Mouse (Mus musculus): ENCODE results near the gene Cdkl3.

Cdkl3 gene

DNA sequence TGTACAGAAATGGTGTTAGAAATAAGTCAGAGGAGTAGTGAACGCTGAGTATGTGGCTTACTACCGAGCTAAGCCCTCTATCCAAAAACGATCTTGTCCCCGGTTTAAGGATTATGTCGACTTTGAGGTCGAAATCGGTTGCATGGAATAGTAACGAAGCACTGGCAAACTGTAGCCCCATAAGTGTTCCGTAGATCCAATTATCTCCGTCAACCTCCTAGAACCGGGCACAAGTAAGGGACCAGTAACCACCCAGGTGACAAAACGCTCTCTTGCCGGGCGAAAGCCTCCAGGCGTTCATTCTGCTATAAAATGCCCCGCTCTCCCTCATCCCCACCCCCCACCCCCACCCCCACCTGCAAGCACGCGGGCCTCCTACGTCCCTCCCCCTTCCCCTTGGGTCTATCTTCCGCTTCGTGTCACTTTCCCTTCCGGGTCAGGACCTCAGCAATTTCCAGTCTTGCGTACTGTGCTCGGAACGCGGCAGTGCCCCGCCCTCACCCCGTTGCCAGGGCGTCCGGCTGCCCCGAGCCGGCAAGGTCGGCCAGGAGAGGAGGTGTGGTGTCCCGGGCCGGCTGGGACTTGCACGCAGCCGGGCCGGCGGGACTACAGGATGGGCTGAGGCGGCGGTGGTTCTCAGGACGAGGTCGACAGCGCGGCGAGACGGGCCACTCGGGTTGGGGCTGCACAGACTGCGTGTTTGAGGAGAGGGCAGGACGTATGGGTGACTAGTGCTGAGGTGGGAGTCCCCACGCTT is at the start of gene Cdkl3:
Gene Cdkl3, plus strand, starts transcription at position 450 of the 757 bp plus-strand sequence.
- DNase-seq (ENCODE audit: low spot score in 2 of 2): peak; percentile 89 to 96

DNA sequence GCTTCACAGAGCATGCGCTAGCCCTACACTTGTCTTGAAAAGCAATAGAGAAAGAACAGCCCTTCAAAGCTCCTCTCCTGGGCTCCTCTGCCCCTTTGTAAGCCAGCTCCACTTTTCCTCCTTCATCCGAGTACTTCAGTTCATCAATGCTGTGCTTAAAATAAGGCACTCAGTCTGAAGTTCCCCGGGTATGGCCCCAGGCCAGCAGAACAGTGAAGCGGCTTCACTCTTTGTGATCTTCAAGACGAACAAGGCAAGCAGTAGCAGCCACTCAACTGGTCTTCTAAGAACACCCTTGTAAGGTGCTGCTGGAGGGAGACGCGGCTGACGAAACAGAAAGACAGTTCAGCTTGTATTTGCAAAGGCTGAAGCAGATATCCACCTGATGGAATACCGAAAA is 47.9 kb upstream of the Cdkl3 start:
- no peak for DNase-seq (ENCODE audit: low spot score in 2 of 2)

DNA sequence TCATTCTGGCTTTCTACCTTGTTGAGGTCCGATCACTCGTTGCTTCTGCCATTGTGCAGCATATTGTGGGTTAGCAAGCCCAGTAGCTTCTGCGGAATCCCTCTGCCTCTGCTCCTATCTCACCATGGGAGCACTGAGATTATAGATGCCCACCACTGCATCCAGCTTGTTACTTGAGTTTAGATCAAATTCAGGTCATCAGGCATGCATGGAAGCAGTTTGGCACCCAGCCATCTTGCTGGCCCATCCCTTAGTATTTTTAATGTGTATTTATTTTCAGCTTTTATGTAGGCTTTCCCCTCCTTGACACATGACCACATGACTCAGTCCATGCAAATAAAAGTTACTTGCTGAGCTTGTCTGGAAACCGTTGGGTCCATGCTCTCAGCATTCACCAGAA is 46.3 kb upstream of the Cdkl3 start:
- peak; percentile 18 to 33 for DNase-seq (ENCODE audit: low spot score in 2 of 2)

DNA sequence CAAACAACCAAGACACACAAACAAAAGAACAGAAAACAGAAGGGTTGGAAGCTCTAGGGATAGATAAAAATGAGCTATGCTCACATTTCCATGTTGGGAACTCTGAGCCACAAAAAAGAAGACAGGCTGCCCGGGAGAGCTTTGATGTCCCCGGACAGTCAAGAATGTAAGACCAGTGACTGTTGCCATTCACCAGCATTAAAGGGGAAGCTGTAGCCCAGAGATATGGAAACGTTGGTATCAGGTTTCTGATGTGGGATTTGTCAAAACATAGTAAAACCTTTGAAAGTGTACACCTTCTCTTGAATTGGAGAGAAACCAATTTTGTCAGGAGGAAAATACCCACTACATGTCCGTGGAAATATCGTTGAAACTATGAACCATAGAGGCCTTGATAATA is 44.5 kb upstream of the Cdkl3 start:
- no peak for DNase-seq (ENCODE audit: low spot score in 2 of 2)

DNA sequence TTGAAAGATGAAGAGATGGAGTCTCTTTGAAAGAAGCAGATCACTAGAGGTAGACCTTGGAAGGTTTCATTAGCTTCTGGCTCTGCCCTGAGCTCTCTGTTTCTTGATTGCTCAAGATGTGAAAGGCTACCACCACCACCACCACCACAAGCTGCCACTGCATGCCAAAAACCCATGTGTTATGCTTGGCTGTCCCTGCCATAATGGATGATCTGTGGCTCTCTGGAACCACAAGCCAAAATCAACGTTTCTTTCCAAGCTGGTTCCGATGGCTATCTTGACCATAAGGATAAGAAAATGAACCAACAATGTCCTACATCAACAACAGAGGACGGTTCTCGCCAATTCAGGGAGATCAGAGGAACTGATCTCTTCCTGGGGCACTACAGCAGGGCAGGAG is 44.0 kb upstream of the Cdkl3 start:
- no peak for DNase-seq (ENCODE audit: low spot score in 2 of 2)

DNA sequence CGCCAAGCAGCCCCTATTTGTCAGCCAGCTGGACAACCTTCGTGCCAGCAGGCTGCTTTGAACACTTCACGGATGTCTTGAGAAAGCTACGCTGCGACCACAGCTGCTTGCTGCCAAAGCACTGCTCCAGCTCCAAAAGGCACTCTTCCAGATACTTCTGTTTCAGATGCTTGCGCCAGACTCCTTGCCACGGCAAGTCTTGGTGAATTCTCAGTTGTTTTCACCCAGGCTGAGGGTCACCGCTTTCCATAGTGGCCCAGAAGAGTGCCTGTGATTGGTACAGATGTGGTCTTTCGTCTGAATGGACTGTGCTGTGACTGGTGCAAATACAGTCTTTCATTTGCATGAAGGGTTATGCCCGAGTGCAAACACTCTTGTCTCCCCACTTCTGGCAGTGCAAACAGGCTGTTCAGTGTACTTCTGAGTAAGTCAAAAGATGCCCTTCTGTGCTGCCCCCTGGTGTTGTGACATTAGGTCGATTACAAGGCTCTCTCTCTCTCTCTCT is 43.0 kb upstream of the Cdkl3 start:
- DNase-seq (ENCODE audit: low spot score in 2 of 2): peak in 1 of 2 experiments; percentile 40

DNA sequence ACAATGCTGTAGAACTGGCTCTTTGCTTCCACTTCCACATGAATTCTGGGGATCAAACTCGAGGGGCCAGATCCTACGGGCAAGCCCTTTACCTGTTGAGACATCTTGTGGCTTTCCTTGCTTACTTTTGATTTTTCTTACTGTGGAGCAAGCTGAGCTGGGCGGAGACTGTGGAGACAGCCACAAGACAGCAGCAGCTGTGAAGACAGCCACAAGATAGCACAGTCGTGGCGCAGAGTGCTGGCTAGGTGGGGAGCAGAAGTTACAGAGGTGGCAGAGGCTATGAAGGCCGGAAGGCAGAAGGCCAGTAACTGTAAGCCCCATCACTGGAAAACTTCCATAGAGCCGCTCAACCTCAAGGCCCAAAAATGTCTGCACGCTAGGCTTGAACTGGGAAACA is 42.3 kb upstream of the Cdkl3 start:
- no peak for DNase-seq (ENCODE audit: low spot score in 2 of 2)

DNA sequence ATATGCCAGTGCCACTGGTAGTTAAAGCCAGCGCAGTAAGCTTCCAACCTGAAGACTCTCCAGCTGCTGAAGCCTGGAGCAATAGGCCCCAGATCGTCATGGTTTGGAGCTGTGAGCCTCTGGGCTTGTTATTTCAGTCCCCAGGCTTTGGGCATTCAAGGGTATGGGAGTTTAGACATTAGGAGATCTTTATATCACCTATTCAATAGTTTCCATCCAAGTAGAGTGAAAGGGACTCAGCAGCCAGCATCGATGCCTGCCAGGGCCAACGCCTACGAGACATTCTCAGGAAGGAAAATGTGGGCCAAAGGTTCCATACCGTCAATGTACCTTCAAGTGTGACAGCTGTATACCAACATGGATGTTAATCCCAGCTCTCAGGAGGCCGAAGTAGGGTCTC is 41.7 kb upstream of the Cdkl3 start:
- no peak for DNase-seq (ENCODE audit: low spot score in 2 of 2)

DNA sequence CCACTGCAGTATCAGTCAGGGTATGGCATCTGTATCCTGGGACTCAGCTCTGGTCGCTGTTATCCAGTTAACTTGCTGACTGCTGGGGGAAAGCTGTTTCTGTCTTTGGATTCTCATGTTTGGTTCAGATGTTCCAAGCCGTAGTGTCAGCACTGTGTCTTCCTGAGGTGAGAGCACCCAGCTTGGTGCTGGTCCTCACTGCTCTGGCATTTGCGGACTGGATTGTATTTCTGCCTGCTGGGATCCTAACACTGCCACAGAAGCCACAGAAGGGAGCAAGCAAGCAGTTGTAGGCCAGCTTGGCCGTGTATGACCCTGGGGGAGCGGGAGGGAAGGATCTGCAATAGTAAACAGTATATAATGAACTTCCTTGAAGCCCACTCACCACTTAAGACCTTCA is 37.4 kb upstream of the Cdkl3 start:
- no peak for DNase-seq (ENCODE audit: low spot score in 2 of 2)

DNA sequence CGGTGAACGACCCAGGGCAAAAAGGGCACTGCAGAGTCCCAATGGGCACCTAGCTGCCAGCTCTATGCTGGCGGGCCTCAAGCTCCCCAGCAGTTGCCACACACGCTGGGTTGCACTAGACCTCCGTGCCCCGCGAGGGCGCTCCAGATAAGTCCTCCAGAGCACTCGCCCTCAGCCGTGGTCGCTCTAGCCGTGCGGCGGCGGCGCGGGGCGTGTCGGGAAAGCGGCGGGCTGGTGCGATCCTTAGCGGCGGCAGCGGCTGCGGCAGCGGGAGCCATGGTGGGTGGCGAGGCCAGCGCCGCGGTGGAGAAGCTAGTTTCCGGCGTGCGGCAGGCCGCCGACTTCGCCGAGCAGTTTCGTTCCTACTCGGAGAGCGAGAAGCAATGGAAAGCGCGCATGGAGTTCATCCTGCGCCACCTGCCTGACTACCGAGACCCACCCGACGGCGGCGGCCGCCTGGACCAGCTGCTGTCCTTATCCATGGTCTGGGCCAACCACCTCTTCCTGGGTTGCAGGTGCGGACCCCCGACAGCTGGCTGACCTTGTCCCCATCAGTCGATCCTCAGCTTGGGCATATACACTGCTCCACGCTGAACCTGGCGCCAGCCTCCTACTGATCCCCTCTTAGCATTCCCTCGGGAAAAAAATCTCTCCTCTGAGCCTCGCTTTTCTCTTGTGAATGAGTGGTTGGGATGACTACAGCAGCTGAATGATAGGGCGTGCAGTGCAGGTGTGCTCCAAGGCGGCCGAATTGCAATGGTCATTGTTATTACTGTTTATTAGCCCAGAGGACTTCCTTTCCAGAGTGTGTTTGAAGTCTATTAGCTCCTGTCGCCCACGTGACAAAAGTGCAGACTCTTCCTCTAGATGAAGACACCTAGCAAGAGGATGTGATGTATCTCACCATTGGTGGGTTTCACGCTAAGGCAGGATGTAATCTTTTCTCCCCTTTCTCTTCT is 36.3 kb upstream of the Cdkl3 start, which contains the start of gene Cdkn2aipnl:
Gene Cdkn2aipnl, plus strand, starts transcription at position 219 of the 959 bp plus-strand sequence.
- DNase-seq (ENCODE audit: low spot score in 2 of 2): peak; percentile 94 to 96

DNA sequence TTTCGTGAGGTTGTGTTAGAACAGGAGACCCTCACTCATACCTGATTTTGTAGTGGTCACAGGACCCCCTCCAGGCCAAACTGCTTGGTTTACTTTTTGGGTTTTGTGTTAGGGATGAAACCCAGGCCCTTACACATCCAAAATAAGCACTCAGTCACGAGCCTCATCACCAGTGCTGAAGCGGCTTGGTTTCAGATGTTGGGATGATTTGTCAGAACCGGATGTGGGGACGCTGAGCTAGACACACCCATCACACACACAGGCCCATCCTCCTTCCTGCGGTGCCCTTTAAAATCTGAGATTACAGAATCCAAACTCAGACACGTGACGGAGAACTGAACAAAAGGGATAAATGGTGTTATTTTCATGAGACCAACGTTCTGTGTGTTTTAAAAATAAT is 35.1 kb upstream of the Cdkl3 start:
- no peak for DNase-seq (ENCODE audit: low spot score in 2 of 2)

DNA sequence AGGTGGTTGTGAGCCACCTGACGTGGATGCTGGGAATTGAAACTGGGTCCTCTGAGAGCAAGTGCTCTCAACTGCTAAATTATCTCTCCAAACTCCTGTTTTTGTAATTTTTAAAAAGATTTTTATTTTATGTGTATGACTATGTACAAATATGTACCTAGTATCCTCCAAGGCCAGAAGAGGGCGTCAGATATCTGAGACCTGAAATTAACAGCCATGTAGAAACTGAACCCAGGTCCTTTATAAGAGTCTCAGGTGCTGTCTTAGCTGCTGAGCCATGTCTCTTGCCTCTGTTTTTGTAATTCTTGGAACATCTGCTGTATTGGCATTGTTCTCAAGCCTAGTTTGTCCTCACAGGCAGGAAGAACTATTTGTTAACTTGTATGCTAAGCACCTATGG is 34.5 kb upstream of the Cdkl3 start:
- DNase-seq (ENCODE audit: low spot score in 2 of 2): no peak

DNA sequence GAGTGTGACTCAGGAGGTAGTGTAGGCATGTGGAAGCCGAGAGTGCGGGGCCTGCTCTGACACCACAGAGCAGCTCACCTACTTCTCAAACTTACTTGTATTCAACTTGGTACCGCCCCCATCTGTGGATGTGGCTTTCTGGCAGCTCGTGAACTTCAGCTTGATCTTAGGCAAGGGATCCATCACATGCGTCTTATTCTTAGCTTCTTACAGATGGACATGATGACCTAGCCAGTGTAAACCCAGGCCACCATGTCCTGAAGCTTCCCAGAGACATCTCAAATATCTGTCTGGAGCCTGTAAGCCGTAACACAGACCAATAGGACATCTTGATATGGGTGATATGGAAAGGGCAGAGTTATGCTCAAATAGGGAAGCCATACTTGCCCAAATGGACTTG is 32.4 kb upstream of the Cdkl3 start:
- no peak for DNase-seq (ENCODE audit: low spot score in 2 of 2)

DNA sequence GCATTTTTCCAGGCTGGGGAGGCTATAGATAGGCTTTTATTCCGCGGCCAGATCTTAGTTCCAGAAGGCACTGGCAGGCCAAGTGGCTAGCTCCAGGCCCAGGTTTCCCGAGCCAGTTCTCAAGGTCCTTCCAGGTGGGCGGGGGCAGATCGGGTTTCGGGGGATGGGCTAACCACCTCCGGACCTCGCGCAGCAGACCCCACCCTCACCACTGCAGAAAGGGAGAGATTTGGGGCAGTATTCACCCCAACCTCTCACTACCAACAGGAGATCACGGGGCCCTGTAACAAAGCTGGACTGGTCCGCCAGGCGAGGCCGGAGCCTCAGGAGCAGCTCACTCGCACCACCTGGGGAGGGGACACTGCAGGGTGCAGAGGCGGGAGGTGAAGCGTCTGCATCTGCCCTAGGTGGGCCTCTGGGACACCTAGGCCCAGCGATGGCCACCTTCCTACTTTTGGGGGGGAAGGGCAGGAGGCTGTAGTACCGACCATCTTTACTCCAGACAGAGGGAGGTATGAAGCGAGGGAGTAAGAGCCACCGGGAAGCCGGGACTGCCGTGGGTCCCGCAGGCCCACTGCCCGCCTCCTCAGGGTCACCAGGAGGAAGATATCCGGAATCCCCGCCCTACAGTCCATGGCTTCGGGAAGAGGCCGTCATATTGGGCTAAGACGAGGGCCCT is 4.3 kb upstream of the Cdkl3 start:
- DNase-seq (ENCODE audit: low spot score in 2 of 2): peak; percentile 48 to 67

DNA sequence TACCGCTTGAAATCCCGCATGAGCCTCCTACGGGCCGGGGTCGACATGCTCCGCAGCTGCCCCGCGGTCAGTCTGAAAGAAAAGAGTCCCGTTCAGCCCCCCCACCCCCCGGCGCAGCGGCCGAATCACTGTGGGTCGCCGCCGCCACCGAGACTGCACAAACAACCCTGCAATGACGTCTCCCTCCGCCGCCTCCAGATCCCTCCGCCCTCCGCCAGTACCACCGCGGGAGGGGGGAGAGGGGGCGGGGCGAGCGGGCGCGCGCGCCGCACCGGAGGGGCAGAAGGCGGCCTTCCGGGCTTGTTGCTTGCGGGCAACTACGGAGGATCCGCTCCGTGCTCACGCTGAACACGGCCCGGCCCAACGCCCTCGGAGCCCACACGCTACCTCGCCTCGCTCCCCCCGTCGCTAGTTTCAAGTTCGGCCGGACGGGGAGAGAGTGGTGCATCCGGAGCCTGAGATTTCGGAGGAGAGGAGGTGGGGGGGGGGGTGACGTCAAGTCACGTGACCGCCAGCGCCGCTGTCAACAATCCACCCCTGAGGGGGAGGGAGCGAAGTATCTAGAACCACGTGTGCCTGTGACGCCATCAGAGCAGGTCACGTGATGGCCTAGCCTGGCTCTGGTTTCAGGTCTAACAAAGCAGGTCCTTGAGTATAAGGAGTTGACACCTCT is 3.6 kb upstream of the Cdkl3 start, which contains the start of gene Ube2b:
Gene Ube2b, minus strand, starts transcription at position 473 of the 673 bp plus-strand sequence.
- DNase-seq (ENCODE audit: low spot score in 2 of 2): peak; percentile 87 to 96

DNA sequence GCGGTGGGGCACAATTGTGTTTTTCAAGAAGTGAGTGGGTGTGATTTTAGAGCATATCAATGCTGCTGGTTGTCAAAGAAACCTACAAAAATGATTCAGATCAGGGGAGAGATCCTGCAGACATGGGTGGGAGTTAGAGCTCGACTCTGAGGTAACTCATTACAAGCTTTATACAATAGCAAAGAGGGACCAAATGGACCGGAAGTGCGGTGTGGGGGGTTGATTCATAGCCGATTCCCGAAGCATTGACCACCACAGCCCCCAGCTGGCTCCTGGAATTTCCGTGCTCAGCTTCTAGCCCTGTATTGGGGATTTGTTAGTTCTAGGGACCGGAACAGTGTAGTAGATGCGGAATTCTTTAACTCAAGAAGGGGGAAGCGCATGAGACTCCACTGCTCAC is 2.7 kb upstream of the Cdkl3 start:
- no peak for DNase-seq (ENCODE audit: low spot score in 2 of 2)

DNA sequence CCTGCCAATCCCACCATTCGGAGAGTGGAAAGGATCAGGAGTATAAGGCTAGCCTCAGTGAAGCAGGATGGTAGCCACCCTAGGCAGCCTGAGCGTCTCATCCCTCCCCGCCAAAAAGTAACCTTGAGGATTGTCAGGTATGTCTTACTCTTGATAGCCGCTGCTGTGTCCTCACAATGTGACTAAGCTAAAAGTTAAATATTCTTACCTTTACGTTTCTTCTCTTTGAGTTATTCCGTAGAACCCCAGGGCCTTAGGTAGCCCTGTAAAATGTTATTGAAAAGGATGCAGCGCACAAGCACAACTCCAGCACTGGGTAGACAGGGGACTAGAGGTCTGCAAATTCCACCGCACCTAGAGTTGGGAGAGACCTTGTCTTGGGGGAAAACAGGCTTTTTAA is 2.2 kb upstream of the Cdkl3 start:
- no peak for DNase-seq (ENCODE audit: low spot score in 2 of 2)

DNA sequence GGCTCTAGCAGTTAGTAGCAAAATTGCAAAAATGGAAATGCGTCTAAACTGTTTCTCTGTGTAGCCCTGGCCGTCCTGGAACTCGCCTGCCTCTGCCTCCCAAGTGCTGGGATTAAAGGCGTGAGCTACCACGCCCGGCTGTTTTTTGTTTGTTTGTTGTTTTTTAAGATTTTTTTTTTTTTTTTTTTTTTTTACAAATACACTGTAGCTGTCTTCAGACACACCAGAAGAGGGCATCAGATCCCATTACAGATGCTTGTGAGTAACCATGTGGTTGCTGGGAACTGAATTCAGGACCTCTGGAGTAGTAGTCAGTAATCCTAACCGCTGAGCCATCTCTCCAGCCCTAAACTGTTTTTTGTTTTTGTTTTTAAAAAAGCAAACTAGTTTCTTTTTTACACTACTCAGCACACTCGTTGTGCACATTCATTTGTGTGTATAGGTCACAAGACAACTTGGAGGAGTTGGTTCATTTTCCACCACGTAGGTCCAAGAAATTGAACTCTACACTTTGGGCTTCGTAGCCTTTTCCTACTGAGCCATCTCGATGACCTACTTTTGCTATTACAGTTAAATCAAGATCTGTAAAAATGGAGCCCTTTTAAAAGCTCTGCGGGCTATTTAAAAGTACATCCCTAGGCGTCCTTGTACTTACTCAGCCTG is 1.0 kb upstream of the Cdkl3 start:
- no peak for DNase-seq (ENCODE audit: low spot score in 2 of 2)

DNA sequence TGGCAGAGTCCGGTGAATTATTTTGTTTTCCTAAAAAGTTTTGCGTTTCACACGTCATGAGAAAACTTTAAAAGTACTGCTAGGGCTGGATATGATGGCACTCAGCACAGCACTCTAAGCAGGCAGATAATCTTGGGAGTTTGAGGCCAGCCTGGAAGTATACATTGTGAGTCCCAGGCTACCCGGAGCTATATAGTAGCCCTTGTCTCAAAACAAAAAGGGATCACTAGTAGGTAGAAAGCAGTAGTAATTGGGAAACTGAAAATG is 583 bp upstream of the Cdkl3 start:
- no peak for DNase-seq (ENCODE audit: low spot score in 2 of 2)

DNA sequence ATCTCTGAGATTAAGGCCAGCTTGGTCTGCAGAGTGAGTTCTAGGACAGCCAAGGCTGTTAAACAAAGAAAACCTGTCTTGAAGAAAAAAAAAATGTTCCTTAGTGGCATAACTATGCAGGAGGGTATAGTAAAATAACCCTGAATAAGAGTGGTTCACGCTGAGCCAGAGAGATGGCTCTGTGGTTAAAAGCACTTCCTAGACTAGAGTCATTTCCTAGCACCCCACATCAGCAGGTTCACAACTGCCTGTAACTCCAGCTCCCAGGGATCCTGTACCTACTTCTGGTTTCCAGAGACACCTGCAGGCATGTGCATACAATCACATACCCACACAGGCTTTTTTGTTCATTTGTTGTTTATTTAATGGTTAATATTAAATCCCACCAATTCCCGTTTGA is 1.6 kb downstream of the Cdkl3 start:
- no peak for DNase-seq (ENCODE audit: low spot score in 2 of 2)

DNA sequence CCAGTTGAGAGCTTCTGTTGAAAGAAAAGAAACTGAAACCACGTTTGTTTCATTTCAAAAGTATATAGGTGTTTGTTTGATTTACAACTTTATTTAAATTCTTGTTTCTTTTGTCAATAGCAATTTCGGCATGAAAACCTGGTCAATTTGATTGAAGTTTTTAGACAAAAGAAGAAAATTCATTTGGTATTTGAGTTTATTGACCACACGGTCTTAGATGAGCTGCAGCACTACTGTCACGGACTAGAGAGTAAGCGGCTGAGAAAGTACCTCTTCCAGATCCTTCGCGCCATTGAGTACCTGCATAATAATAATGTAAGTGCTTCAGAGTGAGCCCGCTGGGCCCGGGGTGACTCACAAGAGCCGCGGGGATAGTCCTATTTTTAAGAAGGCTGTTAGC is 7.0 kb downstream of the Cdkl3 start:
- DNase-seq (ENCODE audit: low spot score in 2 of 2): no peak

Data from urinary bladder, postnatal 36 days (tissue).